Mouse (Mus musculus): ENCODE data around the gene Nln.

DNA sequence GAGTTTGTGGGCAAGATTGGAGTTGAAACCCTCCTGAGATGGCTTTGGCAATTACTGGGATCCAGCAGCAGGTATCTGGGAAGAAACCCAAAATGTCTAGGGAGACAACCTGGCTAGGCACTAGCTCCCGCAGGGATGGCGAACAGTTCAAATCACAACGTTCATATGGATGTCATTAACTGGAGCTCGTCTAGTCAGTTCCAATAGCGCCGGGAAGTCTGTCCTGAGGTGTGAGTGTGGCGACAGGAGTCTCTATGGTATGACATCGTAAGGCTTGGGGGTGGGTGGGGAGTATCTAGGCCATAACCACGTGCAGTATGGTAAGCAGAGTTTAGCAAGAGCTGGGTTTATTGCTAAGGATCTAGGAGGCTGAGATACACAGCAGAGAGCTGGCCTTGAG, 46.4 kb downstream of the Nln start:
- TF ChIP-seq POLR2A (IDR thresholded peaks at IDR 0.05; ENCODE audit: low read depth, low read length) (no peak), CTCF (IDR thresholded peaks at IDR 0.05; ENCODE audit: extremely low read depth, insufficient read depth, insufficient read length, insufficient replicate concordance) (no peak)

All from spleen, adult 2 months (tissue).